Mouse (Mus musculus) CH12.LX (cell line): Measurements from ENCODE around the gene Cbfb.

Experiments
- EP300 ChIP-seq: IDR thresholded peaks from 2 replicates; pipeline ENCODE4 v1.6.1; 2011; ENCODE audit warnings: low read length, improper control_type of control experiment
- MAZ ChIP-seq: IDR thresholded peaks from 2 replicates; pipeline ENCODE4 v1.6.1; 2012; ENCODE audit warnings: low read depth, mild to moderate bottlenecking, inconsistent platforms, low read length, improper control_type of control experiment, moderate library complexity
- POLR2A ChIP-seq: IDR thresholded peaks from 2 replicates; pipeline ENCODE4 v1.6.1; 2011; ENCODE audit warnings: low read depth, mild to moderate bottlenecking, improper control_type of control experiment, low read length
- RCOR1 ChIP-seq: conservative IDR thresholded peaks from 2 replicates; pipeline ENCODE4 v1.6.1; 2012; ENCODE audit warnings: low read depth, mild to moderate bottlenecking, inconsistent platforms, low read length, improper control_type of control experiment
- USF1 ChIP-seq: IDR thresholded peaks from 2 replicates; pipeline ENCODE4 v1.6.1; 2014; ENCODE audit warnings: low read depth, mild to moderate bottlenecking, inconsistent platforms, low read length, improper control_type of control experiment

- TF ChIP-seq MAZ (no peak), EP300 (no peak), POLR2A (no peak), USF1 (no peak), RCOR1 (no peak)
Measured at GRCm38 (mm10) chr8:105157555-105157954, 12.9 kb upstream of the Cbfb start.
